Mouse (Mus musculus) ZHBTc4 (cell line): ENCODE data around the gene Pgam1.
A peak's percentile ranks its signal among the peaks of the same experiment; 100 is the strongest.
"Not testable (repeated sequence)": the region's sequence is repeated elsewhere in the genome, so short reads cannot be mapped to it uniquely, and the experiment has no call there.

Experiments
- DNase-seq: peaks from one replicate; pipeline ENCODE4 v3.0.0-alpha.2; 2011; ENCODE audit warnings: low read depth, low spot score

The Pgam1 gene

DNA sequence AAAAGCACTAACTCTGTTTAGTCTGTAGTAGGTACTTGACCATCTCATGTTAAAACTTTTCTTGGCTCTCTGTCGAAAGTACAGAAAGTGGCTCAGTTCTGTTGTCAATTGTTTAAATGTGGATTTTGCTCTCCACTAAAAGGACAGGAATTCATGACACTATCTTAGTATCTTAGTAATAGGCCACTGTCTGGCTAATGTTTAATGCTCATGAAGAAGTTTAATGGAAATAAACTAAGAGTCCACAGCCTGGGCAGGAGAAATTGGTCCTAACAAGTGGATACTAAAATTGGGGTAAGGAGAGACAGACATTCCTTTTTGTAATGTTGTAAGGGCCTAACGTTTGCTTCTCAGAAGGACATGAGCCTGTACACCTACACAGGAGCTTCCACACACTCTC, 1.3 kb upstream of the Pgam1 start:
- no peak for DNase-seq

DNA sequence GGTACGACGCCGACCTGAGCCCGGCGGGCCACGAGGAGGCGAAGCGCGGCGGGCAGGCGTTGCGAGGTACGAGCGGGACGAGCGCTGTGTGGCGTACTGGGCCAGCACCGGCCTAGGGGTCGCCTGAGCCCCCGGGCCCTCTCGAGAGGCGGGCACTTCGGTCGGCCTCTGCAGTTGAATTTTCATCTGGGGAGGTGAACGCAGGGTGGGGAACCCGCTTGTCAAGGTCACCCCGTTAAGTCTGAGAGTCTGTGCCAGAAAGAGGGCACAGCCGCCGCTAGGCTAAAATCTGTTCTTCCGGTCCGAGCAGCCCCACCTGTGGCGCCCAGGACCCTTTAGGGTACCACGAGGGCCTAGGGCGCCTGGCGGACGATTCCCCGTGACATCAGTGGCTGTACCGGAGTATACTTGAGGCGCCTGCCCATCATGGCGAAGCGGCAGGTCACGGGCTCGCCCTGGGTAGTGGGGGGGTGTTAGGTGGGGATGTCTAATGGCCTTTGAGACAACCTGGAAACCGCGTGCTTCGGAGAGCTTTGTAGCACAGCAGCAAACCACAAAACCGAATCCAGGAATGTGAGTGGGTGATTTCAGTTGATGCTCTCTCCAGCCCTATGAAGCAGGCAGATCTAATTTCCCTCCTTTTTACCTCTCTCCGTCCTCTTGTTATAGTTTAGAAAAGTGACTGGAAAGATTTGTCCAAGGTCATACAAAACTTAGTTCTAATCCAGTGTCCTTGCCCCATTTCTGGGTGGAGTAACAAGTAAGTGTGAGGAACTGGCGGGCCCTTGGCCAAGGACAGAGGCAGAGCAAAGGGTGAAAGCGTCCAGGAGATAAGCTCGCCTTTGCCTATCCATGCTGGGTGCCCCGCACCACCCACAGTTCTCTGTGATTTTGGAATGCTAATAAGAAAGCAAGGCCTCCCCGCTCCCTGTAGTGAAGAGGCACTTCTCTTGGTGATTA, 678 bp downstream of the Pgam1 start:
- DNase-seq, result peak; percentile 51

DNA sequence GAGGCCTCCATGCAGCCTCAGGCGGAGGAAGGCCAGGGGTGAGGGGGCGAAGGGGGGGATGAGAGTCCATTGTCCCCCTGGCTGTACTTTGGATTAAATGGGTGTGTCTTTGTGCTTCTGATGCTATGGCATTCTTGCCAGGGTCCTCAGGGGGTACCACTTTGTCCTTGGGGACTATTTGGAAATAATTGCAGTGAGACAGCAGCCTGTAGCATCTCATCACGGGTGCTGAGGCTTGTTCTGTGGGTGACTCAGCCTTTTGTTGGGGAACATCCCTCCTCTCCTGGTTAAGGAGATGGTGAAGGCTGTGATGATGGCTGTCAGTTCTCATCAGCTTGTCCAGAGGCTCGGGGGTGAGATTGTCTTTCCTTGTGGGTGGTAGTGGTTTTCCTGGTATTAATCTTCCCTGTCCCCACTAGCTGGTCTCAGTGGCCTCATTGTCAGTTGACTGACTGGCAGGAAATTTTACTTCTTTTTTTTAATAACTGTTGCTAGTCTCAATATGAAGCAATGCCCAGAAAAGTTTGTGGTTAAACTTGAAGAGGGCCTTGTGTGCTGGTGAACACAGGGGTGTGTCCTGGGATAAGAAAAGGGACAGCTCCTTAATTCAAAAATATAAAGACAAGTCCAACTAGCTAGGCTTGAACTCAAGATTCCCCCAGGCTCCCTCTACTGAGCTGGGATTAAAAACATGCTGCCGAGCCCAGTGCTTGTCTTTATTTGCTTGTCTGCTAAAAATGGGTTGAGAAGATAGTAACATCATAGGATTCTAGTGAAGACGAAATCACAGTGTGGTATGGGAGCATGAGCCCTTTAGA, 2.3 kb downstream of the Pgam1 start:
- no peak for DNase-seq

DNA sequence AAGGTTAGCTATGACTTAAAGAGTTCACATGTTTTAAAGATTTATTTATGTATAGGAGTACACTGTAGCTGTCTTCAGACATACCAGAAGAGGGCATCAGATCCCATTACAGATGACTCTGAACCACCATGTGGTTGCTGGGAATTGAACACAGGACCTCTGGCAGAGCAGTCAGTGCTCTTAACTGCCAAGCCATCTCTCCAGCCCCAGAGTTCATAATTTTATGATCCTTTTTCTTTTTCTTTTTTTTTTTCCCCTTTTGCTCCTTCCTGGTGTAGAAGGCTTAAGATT, 2.8 kb downstream of the Pgam1 start:
- not testable (repeated sequence) for DNase-seq

DNA sequence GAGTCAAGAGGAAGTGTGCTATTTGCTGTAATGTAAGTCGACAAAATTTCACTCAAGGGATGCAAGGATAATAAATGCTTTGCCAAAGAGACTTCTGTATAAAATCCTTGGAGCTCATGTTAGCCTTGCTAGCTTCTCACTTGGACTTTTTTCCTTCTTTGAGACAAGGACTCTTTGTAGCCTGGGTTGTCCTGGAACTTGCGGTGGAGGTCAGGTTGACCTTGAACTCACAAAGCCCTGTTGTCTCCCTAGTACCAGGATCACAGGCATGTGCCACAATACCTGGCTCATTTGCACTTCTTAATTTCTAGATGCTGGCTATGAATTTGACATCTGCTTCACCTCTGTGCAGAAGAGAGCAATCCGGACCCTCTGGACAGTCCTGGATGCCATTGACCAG, 3.6 kb downstream of the Pgam1 start:
- no peak for DNase-seq

DNA sequence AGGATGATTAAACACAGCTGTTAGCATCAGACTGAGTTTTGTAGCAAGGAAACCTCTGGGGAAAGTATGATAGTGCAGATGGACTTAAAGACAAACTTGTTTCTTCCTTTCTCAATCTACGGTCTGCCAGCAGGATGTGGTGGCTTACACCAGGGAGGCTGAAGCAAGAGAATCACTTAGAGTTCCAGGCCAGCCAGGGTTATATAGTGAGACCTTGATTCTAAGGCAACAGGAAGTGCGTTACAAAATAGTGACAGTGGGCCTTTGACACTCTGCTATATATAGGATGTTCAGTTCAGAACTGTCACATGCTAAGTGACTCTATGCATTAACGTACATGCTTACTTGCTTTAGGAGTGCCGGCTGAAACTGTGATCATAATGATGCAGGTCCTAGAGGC, 5.1 kb downstream of the Pgam1 start:
- DNase-seq, result no peak

DNA sequence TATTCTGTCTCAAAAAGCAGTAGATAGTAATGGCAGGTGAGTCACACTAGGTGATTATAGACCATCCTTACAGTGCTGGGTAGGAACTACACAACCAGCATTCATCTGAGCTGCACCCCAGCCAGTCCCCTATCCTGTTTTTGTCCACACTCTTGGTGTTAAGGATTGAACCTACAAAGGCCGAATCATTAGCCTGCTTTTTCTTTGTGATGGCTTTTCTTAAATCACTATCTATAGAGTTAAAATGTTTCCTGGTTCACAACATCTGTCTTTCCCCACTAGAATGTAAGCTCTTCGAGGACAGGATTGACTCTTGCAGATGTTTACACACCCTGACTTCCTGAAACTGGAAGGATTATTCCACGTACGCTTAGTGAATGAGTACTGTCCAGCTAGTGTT, 7.7 kb downstream of the Pgam1 start:
- DNase-seq, result no peak

DNA sequence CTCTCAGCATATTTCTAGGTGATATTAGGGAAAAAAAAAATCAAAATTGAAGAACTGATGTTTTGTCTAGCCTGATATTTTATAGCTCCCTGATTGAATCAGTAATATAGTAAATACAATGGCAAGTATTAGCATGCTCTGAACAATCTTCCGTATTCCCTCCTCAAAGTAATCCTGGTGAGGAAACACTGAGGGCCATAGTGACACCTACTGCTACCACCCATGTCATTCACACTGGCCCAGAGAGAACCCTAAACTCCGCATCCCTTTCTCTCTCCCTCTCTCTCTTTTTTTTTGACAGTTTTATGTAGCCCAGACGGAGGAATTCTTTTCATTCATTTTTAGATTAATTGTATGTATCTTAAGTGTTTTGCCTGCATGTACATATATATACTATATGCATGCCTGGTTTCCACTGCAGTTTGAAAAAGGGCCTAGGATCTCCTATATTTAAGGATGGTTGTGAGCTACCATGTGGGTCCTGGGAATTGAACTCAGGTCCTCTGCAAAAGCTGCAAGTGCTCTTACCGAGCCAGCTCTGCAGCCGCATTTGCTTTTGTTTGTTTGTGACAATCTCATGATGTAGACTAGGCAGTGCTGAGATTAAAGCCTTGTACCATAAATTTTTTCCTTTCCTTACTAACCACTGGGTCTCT, 8.8 kb downstream of the Pgam1 start:
- no peak for DNase-seq

DNA sequence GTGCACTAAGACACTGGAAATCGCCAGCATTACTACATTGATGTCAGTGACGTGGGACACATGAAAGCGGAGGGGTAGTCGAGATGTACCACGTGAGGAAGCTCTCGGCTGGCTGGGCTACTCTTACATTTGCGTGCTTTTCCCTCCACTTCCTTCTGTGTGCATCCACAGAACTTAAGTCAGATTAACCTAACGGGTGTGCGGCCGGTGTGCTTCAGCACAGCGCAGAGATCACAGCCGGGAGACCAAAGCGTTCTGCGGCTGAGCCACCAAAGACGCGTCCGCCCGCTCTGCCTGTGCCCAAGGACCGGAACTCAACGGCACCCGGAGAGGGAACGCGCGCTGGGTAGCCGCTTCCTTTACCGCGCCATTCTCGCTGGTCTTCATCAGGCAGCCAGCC, 21.0 kb downstream of the Pgam1 start:
- DNase-seq, result peak; percentile 46

DNA sequence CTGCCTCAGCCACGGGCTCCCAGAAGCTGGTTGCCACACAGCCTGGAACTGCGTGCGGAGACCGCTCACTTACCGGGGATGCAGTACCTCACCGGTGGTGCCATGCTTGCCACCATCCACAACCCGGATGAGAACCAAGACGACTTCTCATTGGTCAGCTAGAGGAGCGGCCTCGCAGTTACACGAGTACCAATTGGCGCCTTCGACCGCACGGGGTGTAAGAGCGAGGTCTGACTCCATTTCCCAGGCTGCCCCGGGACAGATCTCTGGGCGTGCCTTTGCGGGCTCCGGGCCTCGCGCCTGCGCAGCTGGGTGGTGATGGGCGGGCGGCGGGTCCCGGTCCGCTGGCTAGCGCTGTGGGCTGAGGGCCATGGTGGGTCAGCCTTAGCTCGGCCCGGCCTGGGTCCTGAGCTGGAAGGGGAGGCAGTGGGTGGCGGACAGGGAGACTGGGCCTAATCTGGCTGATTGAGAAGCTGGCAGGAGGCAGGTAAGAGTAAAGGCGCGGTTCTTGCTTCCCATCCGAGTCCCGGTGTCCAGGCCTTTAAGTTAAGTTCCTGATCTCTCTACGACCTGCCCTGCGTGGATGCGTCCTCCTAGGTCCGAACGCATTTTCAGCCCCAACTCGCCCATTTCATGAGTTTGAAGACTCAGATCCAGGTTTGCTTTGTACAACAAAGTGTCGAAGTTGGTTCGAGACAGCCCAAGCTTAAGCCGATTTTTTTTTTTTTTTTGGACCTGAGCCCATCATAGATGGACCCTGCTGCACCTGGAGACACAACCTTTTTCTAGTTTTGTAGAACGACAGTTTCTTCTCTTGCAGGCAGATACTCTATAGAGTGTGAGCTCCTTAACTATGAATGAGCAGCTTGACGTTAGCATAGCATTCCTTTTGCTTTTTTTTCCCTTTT, 21.7 kb downstream of the Pgam1 start, which contains the start of the genes Exosc1 and Zdhhc16:
TSS of gene Exosc1 (minus strand) at position 245 of the 908 bp plus-strand sequence.
TSS of gene Zdhhc16 (plus strand) at position 302 of the 908 bp plus-strand sequence.
- DNase-seq, result peak; percentile 99

DNA sequence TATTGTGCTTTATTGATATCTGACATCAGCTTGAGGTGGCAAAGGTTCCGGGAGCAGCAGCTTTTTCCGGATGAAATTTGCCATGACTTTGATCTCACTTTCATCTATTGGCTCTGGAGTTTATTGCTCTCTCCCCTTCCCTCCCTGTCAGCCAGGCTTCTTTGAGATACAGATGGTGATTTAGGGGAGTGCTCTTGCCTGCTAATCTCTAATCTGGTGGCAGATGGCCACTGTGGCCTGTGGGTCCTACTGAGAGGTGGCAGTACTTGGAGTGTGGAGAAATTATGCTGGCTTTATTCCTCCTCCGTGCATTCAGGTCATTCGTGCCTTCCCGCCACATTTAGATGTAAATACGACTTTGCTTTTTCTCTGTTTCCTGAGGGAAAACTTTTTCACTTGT, 22.4 kb downstream of the Pgam1 start:
- no peak for DNase-seq

DNA sequence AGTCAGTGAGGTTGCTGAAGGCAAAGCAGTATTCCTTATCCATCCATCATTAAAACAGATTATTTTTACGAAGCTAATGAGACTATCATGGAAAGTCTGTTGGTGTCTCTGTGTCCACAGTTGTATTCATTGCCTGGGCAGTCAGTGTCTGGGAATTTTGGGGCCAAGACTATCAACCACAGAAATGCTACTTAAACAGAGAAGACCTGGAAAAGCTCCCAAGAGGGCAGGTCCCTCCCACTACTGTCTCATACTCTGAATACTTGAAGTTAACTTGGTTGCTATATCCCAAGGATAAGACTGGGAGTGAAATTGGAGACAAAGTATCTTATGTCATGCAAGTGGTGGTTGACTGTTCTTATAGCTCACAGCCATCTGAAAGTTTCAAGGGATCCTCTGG, 24.2 kb downstream of the Pgam1 start:
- no peak for DNase-seq

DNA sequence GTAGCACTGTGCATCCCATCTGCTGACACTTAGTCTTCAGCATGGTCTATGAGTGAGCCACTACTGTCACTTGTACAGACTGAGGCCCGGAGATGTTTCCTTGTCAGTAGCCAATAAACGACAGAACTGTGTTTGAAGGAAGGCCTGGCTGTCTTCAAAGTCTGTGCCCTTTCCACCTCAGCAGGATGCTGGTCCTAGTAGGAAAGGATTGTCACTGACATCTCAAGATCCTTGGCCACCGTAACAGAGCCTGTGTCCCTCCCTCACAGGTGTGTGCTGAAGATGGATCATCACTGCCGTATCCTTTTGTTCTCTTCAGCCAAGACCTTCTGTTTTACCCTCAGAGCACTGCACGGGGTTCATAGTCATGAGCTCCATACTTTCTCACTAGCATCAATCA, 26.8 kb downstream of the Pgam1 start:
- DNase-seq, result no peak

DNA sequence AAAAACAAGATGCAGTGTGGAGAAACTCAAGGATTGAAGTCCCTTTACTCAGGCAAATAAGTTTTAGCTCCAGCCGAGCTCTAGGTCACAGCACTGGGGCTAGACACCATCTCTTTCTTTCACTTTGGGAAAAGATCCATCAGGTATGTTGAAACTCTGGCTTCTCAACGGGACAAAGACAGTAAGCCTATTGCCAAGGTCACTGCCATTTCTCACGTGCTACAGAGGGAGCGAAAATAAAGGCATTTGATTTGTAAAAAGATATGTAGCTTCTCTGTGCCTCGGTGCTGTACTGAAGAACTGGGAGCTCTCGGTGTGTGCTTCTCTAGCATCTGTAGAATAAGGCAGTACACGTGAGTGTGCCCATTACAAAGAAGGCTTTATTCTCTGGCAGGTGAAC, 32.1 kb downstream of the Pgam1 start:
- no peak for DNase-seq

DNA sequence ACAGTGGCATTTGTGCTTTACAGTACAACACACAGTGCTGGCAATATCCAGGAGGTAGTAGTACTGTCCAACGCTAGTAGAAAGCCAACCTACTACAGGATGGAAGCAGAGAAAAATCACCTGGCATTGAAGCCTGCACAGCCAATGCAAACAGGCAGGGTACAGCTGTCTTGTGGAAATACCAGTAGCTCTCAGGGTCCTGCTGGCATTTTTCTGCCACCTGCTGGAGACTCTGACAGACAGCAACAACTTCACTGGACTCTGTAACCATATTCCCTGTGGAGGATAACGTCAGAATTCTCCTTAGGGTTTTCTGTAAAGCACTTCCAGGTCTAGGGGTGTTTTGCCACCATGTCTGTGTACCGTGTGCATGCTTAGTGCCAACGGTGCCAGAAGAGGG, 40.6 kb downstream of the Pgam1 start:
- DNase-seq, result peak; percentile 42

DNA sequence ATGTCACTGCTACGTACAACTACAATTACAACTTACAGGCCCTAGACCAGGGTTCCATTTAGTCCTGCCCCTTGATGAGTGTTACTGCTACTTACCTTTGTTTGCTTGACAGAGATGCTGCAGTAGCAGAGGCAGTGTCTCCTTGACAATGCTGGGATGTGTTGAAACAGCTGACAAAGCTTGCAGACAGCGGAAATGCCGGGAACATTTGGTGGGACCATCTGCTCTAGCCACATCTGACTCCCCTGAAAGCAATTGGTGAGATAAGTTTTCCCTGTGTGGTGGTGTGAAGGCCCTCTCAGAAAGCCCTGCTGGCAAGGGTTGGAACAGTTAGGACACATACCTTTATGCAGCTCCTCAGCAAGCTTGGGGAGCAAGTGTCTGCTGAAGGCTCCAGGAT, 41.9 kb downstream of the Pgam1 start:
- DNase-seq, result no peak
